Mouse (Mus musculus) heart, postnatal 14 days (tissue): Measurements from ENCODE around the gene Brinp2. TPM values are rescaled to one million over a fixed set of nuclear protein-coding genes. Genes with fewer than 3 reads are reported as not detected.

Experiments used
- DNase-seq, 2 experiments: peaks; one replicate each; pipeline ENCODE4 v3.0.0; 2021 to 2022
- intact Hi-C: fragments of 180-260 bp; cut with DNase I; formaldehyde crosslinking; loops from one replicate; pipeline ENCODE4 v1.15.1; 2025
- total RNA-seq, 2 experiments: library from RNA; stranded (reverse); gene quantifications; 2 replicates each; pipeline ENCODE4 v1.2.3; 2021

Gene Brinp2
- total RNA-seq, 2 experiments from 2014 or later = 0.29 to 0.41 TPM

DNA sequence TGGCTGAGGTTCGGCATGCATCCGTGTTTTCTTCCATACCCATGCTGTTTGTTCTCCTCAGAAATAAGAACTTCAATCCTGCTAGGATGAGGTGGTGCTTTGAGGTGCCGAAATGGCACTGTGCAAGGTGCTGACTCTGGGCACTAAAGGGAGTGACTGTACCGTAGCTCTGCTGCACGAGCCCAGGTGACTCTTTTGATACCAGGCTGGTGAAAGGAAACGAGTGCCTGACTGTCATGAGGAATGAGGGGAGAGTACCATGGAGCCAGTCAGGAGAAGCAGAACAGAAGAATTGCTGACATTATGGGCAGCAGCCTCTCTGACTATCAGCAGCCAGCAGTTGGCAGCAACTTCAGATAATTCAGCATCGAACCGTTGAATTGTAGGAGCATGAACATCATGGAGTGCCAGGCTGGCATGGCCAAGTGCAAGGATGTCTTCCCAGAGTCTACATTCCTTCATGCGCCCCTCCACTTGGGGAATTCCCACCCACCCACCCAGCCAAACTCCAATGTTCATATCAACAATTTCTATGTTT, 127.4 kb downstream of the Brinp2 start:
- intact Hi-C loops = no loop called here
- DNase-seq = no peak

DNA sequence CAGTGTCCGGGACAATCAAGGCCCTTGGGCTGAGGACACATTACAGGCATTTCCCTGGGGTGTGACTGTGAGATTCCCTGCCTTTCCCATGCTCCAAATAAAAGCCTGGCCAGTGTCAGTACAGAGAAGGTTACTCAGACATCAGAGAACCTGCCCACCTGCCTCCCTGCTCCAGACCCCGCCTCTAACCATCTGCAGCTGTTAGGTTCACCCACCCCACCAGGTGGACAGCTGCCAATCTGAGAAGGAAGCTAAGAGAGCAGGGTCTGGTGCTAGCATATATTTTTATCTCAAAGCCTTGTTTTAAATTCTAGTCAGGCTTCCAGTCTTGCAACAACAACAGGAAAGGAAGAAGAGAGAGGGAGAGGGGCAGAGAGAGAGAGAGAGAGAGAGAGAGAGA, 128.9 kb downstream of the Brinp2 start:
- intact Hi-C loops = no loop called here

DNA sequence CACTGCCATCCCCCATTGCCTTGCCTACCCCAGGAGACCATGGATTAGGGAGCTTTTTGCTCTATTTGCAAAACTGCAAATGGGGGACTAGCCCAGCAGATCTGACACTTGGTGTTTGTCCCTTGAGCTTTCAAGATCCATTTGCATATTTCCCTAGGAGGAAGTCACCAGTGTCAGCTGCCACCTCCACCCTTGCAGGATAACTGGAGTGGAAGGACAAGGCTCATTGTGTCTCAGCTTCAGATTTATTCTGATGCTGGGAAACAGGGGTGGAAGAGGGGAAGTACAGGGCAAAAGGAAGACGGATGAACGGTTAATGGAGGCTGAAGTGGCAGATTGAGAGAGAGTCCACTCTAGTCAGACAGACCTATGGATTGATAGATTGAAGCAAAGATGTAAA, 129.4 kb downstream of the Brinp2 start:
- DNase-seq = no peak
- intact Hi-C loops = no loop called here

More for the DNA sequence above, 128.9 kb downstream of the Brinp2 start:
- no peak for DNase-seq

DNA sequence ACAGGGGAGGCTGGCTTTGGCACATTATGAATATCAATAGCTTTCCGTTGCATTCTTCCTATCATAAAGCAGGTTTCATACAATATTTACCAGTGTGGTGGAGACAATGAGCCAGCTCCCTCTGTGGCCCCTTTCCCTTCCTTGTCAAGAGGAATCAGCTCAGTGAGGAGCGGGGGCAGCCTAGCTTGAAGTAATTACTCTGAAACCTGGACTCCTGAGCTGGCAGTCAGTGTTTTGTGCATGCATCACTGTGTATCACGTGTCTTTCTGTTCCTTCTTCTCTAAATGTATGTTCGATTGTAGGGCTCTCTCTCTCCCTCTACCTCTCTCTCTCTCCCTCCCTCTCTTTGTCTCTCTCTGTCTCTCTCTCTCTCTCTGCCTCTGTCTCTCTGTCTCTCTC, 135.1 kb downstream of the Brinp2 start:
- DNase-seq = no peak
- intact Hi-C loops = no loop called here

DNA sequence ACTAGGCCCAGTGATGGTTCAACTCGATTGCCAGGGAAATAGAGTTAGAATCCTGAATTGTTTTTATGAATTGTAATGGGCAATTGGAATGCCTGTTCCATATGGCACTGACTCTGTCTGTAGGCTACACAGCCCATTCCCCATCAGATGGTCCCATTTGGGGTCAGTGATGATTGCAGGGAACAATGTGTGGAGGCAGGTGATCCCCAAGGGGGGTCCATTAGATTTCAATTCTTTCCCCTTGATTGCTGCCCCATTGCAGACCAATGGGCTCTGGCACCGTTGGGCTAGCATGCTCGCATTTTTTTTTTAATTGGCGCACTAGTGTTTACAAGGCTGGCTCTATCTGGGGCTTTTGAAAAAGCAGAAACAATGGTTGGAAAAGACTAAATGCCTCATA, 136.0 kb downstream of the Brinp2 start:
- intact Hi-C loops = no loop called here
- no peak for DNase-seq

DNA sequence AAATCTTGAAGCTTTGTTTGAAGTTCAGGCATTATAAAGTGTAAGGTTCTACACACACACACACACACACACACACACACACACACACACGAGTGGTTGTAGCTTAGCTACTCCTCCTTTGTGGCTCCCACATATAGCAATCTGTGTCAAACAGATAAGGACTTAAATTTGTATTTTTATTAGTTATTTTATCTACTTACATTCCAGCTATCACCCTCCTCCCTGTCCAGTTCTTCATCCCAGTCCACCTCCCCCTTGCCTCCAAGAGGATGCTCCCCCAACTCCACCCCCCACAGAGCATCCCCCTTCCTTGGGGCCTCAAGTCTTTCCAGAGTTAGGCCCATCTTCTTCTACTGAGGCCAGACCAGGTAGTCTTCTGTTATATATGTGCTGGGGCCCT, 137.4 kb downstream of the Brinp2 start:
- intact Hi-C loops = no loop called here
- no peak for DNase-seq

DNA sequence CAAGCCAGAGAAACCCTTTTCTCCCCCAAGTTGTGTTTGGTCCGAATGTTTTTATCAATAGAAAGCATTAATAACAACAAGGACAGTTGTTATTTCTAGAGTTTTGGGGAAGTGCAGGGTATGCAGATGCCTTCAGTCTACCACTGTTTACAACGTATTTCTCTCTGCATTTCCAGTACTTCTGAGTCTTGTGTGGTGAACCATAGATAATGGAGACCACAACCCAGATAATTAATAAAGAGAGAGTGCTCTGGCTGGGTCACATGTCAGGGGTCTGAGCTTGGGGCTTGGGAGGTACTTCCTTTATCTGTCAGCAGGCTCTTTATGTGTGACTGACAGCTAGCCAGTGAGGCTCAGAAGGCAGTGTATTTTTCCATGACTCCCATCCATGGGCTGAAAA, 137.8 kb downstream of the Brinp2 start:
- no peak for DNase-seq
- intact Hi-C loops = no loop called here

DNA sequence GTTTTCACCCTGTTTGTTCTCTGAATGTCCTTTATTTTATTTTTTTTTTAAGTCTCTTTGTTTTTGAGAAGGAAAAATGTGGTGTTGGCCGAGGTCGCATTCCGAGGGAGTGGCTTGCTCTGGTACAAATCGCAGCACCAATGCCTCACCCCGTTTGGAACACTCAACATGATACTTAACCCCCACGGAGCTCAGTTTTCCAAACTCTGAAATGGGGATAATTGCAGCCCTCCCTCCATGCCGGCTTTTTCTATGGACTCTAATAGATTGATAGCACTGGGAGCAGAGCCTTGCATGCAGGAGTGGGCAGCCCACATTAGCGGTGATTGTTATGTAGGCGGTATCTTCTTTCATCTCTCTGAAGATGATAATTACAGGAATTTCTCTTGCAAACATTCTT, 140.5 kb downstream of the Brinp2 start:
- DNase-seq = no peak
- intact Hi-C loops = no loop called here

DNA sequence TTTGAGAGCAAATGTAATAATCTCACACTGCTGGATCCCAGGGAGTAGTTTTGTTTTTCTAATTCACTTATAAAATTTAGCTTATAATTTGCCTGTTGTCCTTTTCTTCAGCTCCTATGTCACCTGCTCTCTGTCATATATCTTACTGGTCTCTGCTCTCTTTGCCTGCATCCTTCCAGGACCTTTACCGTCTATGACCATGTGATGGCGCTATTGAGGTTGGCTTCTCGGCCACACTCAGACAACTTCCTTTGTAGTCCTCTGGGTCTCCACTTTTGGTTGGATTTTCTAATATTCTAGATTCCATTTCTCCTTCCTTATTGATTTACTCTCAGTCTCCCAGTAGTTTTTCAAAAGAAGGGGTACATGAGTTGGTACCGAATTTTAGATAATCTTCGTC, 141.4 kb downstream of the Brinp2 start:
- intact Hi-C loops = no loop called here
- no peak for DNase-seq

DNA sequence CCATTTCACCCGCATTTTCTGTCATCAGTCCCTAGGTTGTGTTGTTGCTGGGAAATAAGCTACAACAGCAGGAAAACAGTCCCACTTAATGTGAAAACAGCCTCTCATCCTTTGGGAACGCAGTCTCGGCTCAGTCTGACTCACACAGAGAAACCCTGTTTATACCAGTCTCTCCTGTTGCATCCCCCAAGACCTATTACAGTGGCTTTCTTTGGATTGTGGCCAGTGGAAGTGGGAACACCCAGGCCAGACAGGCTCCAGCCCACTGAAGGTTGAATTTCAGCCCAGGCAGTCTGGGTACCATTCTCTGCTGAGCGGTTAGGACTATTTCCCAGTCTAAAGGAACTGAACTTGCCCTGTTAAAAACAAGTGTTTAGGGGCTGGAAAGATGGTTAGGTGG, 142.4 kb downstream of the Brinp2 start:
- DNase-seq = no peak
- intact Hi-C loops = no loop called here

DNA sequence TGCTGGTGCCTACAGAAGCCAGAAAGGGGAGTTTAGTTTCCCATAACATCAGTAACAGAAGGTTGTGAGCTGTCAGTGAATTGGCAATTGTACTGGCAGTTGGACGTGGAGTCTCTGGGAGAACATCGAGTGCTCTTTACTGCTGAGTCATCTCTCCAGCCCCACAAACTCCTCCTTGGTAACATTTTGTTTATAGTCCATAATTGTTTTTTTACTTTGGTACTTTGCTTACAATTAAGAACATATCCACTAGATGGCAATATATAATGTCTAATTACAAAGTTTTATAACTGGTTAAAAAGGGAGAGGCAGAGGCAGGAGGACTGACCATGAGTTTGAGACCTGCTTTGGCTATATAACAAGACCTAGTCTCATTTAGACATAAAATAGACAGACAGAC, 148.5 kb downstream of the Brinp2 start:
- no peak for DNase-seq
- intact Hi-C loops = no loop called here

DNA sequence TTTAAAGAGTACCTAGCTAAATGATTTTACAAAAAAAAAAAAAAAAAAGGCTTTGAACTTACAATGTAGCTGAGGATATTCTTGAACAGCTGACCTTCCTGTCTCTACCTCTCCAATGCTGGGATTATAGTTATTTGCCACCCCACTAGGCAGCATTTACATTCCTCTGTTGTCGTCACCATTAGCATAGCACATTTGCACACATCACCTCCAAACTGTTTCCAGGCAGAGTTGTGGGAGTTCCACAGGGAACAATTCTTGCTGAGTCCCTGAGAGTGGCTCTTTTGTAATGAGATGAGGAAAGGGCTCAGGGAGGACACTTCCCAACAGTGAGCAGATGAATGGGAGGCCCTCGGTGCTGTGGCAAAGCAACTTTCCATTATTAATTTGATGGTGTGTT, 153.2 kb downstream of the Brinp2 start:
- intact Hi-C loops = no loop called here

More for the DNA sequence above, 153.2 kb downstream of the Brinp2 start:
- DNase-seq = no peak

Other genes with a start within 250 kb of the Brinp2 start
- gene Astn1, start 5.9 kb upstream of the Brinp2 start, total RNA-seq = 1 to 10 TPM; 1.4 to 1.9 TPM